Mouse (Mus musculus) G1E (cell line): ENCODE data around the gene Hist1h2ai.

ENCODE experiments used
- CTCF ChIP-seq: IDR thresholded peaks from 2 replicates; pipeline ENCODE4 v1.5.1; 2012; ENCODE audit warnings: low read depth, low read length, inconsistent platforms, mixed read lengths
- GATA1 ChIP-seq: IDR thresholded peaks from 2 replicates; pipeline ENCODE4 v1.6.1; 2012; ENCODE audit warnings: borderline replicate concordance, low read length, inconsistent platforms, mixed read lengths
- TAL1 ChIP-seq: conservative IDR thresholded peaks from 2 replicates; pipeline ENCODE4 v1.6.1; 2012; ENCODE audit warnings: low read depth, low read length, inconsistent platforms, mixed read lengths

GRCm38 (mm10) chr13:21729544-21729943 lies 13.3 kb downstream of the Hist1h2ai start:
- TF ChIP-seq CTCF, result no peak
- no peak for TF ChIP-seq GATA1
- no peak for TF ChIP-seq TAL1
